Comparison of ENCODE assay signal across 8 mouse cellular contexts in genomic region chr10:128091564-128092505, GRCm38 (mm10). TPM values are rescaled to one million over a fixed set of nuclear protein-coding genes. Genes with fewer than 3 reads are reported as not detected.
DNase-seq lines count a peak whose midpoint lies in the region; ATAC-seq and TF ChIP-seq lines count a peak whose summit lies in the region.

Gene Baz2a (plus strand): TSS chr10:128091577.

- peak within 1 kb of the TSS; percentile 92 for H3K4me2 ChIP-seq in limb, embryonic 14.5 days (replicated peaks; ENCODE audit: low read depth, low read length, severe bottlenecking)
- H3K4me2 ChIP-seq in midbrain, embryonic 15.5 days: peak within 1 kb of the TSS; percentile 87
- H3K4me2 ChIP-seq in stomach, postnatal 0 days (replicated peaks; ENCODE audit: low read depth): peak within 1 kb of the TSS; percentile 83

- H3K4me3 ChIP-seq in limb, embryonic 14.5 days (replicated peaks; ENCODE audit: low read length): peak within 1 kb of the TSS; percentile 85
- peak within 1 kb of the TSS; percentile 66 for H3K4me3 ChIP-seq in midbrain, embryonic 15.5 days
- H3K4me3 ChIP-seq in stomach, postnatal 0 days (ENCODE audit: low read depth, low read length): peak within 1 kb of the TSS; percentile 85

- under 1% methylated on average over 20 of the region's 20 CpGs for WGBS in limb, embryonic 14.5 days
- 2% methylated on average over 20 of the region's 20 CpGs for WGBS in midbrain, embryonic 15.5 days
- 1% methylated on average over 20 of the region's 20 CpGs for WGBS in stomach, postnatal 0 days

- peaks cover 41% of the 10 kb centered on the region for H3K36me3 ChIP-seq in limb, embryonic 14.5 days (ENCODE audit: control insufficient read depth, insufficient read depth, low read length)
- peaks cover 31% of the 10 kb centered on the region for H3K36me3 ChIP-seq in midbrain, embryonic 15.5 days (replicated peaks)
- H3K36me3 ChIP-seq in stomach, postnatal 0 days (ENCODE audit: control insufficient read depth, insufficient read depth, low read length): peaks cover 20% of the 10 kb centered on the region

- peak within 1 kb of the TSS; percentile 78 for H3K27ac ChIP-seq in limb, embryonic 14.5 days (replicated peaks; ENCODE audit: low read depth, low read length)
- peak within 1 kb of the TSS; percentile 79 for H3K27ac ChIP-seq in midbrain, embryonic 15.5 days
- peak within 1 kb of the TSS; percentile 97 for H3K27ac ChIP-seq in stomach, postnatal 0 days (replicated peaks)

- ATAC-seq in common myeloid progenitor, adult 5-6 weeks (replicated peaks; ENCODE audit: low read depth, poor library complexity, severe bottlenecking): peak; percentile 33
- ATAC-seq in limb, embryonic 14.5 days (ENCODE audit: low FRiP score, low read depth): no peak; the same call in 1 of the 2 replicates
- peak; percentile 12; the same call in 1 of the 2 replicates for ATAC-seq in midbrain, embryonic 15.5 days (replicated peaks)
- ATAC-seq in stomach, postnatal 0 days (ENCODE audit: low FRiP score, low TSS enrichment): peak; percentile 16

- no peaks in the 10 kb centered on the region for H3K9me3 ChIP-seq in limb, embryonic 14.5 days (ENCODE audit: control insufficient read depth, low read length)
- H3K9me3 ChIP-seq in midbrain, embryonic 15.5 days: no peaks in the 10 kb centered on the region
- H3K9me3 ChIP-seq in stomach, postnatal 0 days (ENCODE audit: control insufficient read depth, low read length): no peaks in the 10 kb centered on the region

- TF ChIP-seq EP300 in stomach, postnatal 0 days (optimal IDR thresholded peaks at IDR 0.05): no peak

- peak within 1 kb of the TSS; percentile 73 for H3K9ac ChIP-seq in limb, embryonic 14.5 days (ENCODE audit: low read depth, low read length, severe bottlenecking)
- H3K9ac ChIP-seq in midbrain, embryonic 15.5 days: peak within 1 kb of the TSS; percentile 66
- peak within 1 kb of the TSS; percentile 89 for H3K9ac ChIP-seq in stomach, postnatal 0 days (ENCODE audit: low read length)

- H3K27me3 ChIP-seq in limb, embryonic 14.5 days (ENCODE audit: control insufficient read depth, insufficient read depth, low read length): no peaks in the 10 kb centered on the region
- no peaks in the 10 kb centered on the region for H3K27me3 ChIP-seq in midbrain, embryonic 15.5 days (replicated peaks)
- H3K27me3 ChIP-seq in stomach, postnatal 0 days (ENCODE audit: control insufficient read depth, insufficient read depth, low read length): no peaks in the 10 kb centered on the region

- peaks cover 24% of the 10 kb centered on the region for H3K4me1 ChIP-seq in limb, embryonic 14.5 days (ENCODE audit: control insufficient read depth, insufficient read depth, low read length)
- peaks cover 46% of the 10 kb centered on the region for H3K4me1 ChIP-seq in midbrain, embryonic 15.5 days
- no peaks in the 10 kb centered on the region; the same call in none of the 2 replicates for H3K4me1 ChIP-seq in stomach, postnatal 0 days (replicated peaks; ENCODE audit: control insufficient read depth, insufficient read depth)

- no peak for TF ChIP-seq POLR2A in limb, embryonic 14.5 days (IDR thresholded peaks at IDR 0.05; ENCODE audit: borderline replicate concordance, extremely low read depth, insufficient read depth, insufficient read length)

- no peak for TF ChIP-seq CTCF in stomach, postnatal 0 days (IDR thresholded peaks at IDR 0.05; ENCODE audit: low read depth)

- peak; percentile 21 for DNase-seq in right cerebral cortex, postnatal 14 days
- no peak for DNase-seq in right cerebral cortex, adult 18-20 months
- DNase-seq in heart, adult 11 months: peak; percentile 98
- DNase-seq in kidney, adult 11 months: peak; percentile 82
- DNase-seq in limb, embryonic 14.5 days (ENCODE audit: low spot score): peak; percentile 15
- peak; percentile 71 for DNase-seq in stomach, postnatal 0 days (ENCODE audit: low spot score)

RNA-seq across cellular contexts. Expression of gene Baz2a, which starts in this region (rescaled TPM):
- total RNA-seq in common myeloid progenitor, adult 5-6 weeks (2017): 14.4 and 23.1 TPM in 2 replicates
- polyA plus RNA-seq in limb, embryonic 14.5 days (2012; rRNA removed): 28.3 and 31.1 TPM in 2 replicates
- polyA plus RNA-seq in limb, embryonic 14.5 days (2014; fragmentation: Nextera tagmentation; extraction: Ambion mirVana): 17.5 and 18.2 TPM in 2 replicates
- polyA plus RNA-seq in midbrain, embryonic 15.5 days (2015; fragmentation: Nextera tagmentation; extraction: Ambion mirVana): 9.2 and 10.9 TPM in 2 replicates
- 5.5 and 7.9 TPM in 2 replicates for polyA plus RNA-seq in stomach, postnatal 0 days (2015; fragmentation: Nextera tagmentation; extraction: Ambion mirVana)
